Mouse (Mus musculus): ENCODE data around the gene Map4k3. TPM values are rescaled to one million over a fixed set of nuclear protein-coding genes. Genes with fewer than 3 reads are reported as not detected.
"Not testable (repeated sequence)": the region's sequence is repeated elsewhere in the genome, so short reads cannot be mapped to it uniquely, and the experiment has no call there.

Map4k3 gene
- polyA plus RNA-seq, 1 experiment from 2014 or later = 17.6 TPM

DNA sequence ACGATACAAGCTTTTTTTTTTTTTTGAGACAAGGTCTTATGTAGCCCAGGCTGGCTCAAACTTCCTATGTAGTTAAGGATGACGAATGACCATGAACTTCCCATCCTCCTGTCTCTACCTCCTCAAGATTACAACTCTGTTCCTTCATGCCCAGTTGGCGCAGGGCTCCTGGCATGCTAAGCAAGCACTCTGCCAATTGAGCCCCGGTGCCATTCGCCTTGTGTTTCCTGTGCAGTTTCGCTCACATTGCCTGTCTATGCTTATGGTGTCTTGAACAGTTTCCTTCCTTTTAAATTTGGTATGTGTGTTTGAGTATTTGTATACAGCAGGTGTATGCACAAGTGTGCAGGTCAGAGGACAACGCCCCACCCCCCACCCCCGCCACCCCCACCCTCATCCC, 182.1 kb downstream of the Map4k3 start:
- no peaks in the 10 kb centered on the region for H3K9me3 ChIP-seq
- H3K4me3 ChIP-seq = no peak overlapping the region
- no peaks in the 10 kb centered on the region for H3K36me3 ChIP-seq
- WGBS = 87% methylated on average over 8 of the region's 8 CpGs
- H3K27me3 ChIP-seq (ENCODE audit: insufficient read depth, poor library complexity, severe bottlenecking) = no peaks in the 10 kb centered on the region
- H3K4me1 ChIP-seq = no peaks in the 10 kb centered on the region
- peak; percentile 50 for DNase-seq (ENCODE audit: low spot score)
- H3K27ac ChIP-seq = no peak overlapping the region

GRCm38 (mm10) chr17:80543646-80544045, 184.6 kb downstream of the Map4k3 start:
- DNase-seq (ENCODE audit: low spot score) = peak; percentile 66
- no peak overlapping the region for H3K4me3 ChIP-seq
- H3K27me3 ChIP-seq (ENCODE audit: insufficient read depth, poor library complexity, severe bottlenecking) = no peaks in the 10 kb centered on the region
- H3K27ac ChIP-seq = no peak overlapping the region
- H3K4me1 ChIP-seq = no peaks in the 10 kb centered on the region
- no peaks in the 10 kb centered on the region for H3K36me3 ChIP-seq
- 84% methylated on average over 20 of the region's 20 CpGs for WGBS
- H3K9me3 ChIP-seq = no peaks in the 10 kb centered on the region

GRCm38 (mm10) chr17:80537136-80537535, 191.1 kb downstream of the Map4k3 start:
- WGBS = 59% methylated on average over 6 of the region's 6 CpGs
- no peaks in the 10 kb centered on the region for H3K9me3 ChIP-seq
- H3K4me1 ChIP-seq = no peaks in the 10 kb centered on the region
- no peaks in the 10 kb centered on the region for H3K36me3 ChIP-seq
- H3K27ac ChIP-seq = no peak overlapping the region
- H3K27me3 ChIP-seq (ENCODE audit: insufficient read depth, poor library complexity, severe bottlenecking) = no peaks in the 10 kb centered on the region
- H3K4me3 ChIP-seq = no peak overlapping the region
- DNase-seq (ENCODE audit: low spot score) = peak; percentile 71

GRCm38 (mm10) chr17:80535633-80536032, 192.7 kb downstream of the Map4k3 start:
- no peak for DNase-seq (ENCODE audit: low spot score)
- no peaks in the 10 kb centered on the region for H3K36me3 ChIP-seq
- no peaks in the 10 kb centered on the region for H3K4me1 ChIP-seq
- H3K9me3 ChIP-seq = no peaks in the 10 kb centered on the region
- no peaks in the 10 kb centered on the region for H3K27me3 ChIP-seq (ENCODE audit: insufficient read depth, poor library complexity, severe bottlenecking)
- WGBS = 77% methylated on average over 6 of the region's 6 CpGs
- H3K4me3 ChIP-seq = no peak overlapping the region
- H3K27ac ChIP-seq = no peak overlapping the region

GRCm38 (mm10) chr17:80531351-80531750, 196.9 kb downstream of the Map4k3 start:
- WGBS = 53% methylated on average over 2 of the region's 2 CpGs

More at GRCm38 (mm10) chr17:80531351-80531750, 196.9 kb downstream of the Map4k3 start:
- not testable (repeated sequence) for H3K36me3 ChIP-seq; H3K9me3 ChIP-seq; H3K4me3 ChIP-seq; H3K27ac ChIP-seq; H3K27me3 ChIP-seq (ENCODE audit: insufficient read depth, poor library complexity, severe bottlenecking); H3K4me1 ChIP-seq; DNase-seq (ENCODE audit: low spot score)

Other genes starting within 250 kb of the Map4k3 start
- gene Sos1, start 248.0 kb downstream of the Map4k3 start, polyA plus RNA-seq (2016; fragmentation: Nextera tagmentation; extraction: Ambion mirVana) = 2.5 and 3.2 TPM in 2 replicates
- 0.07 and 0.24 TPM in 2 replicates for gene Cdkl4, start 150.7 kb downstream of the Map4k3 start, polyA plus RNA-seq (2016; fragmentation: Nextera tagmentation; extraction: Ambion mirVana)
- 4.5 and 5.2 TPM in 2 replicates for gene Tmem178, start 216.1 kb upstream of the Map4k3 start, polyA plus RNA-seq (2016; fragmentation: Nextera tagmentation; extraction: Ambion mirVana)